Mouse (Mus musculus): Measurements from ENCODE around the gene Gpt2.

DNA sequence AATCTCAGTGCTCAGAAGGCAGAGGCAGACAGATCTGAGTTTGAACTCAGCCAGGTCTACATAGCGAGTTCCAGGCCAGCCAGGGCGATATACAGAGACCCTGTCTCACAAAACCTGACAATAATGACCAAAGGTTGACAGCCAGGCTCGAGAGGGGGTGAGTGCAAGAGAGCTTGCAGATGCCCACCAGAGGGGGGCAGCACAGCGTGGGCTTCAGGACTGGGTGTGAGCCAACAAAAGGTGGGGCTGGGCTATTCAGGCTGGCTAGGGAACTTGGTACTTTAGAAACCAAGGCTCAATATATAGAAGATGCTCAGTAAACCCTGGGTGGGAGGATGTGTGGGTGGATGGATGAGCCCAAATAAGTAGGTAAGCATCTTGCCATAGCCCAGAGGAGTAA is 16.3 kb downstream of the Gpt2 start:
- TF ChIP-seq CTCF (IDR thresholded peaks at IDR 0.05; ENCODE audit: low read depth) (no peak), EP300 (IDR thresholded peaks at IDR 0.05; ENCODE audit: low read depth) (no peak)
